7 mouse cellular contexts compared by ENCODE assay signal in the genomic region with DNA sequence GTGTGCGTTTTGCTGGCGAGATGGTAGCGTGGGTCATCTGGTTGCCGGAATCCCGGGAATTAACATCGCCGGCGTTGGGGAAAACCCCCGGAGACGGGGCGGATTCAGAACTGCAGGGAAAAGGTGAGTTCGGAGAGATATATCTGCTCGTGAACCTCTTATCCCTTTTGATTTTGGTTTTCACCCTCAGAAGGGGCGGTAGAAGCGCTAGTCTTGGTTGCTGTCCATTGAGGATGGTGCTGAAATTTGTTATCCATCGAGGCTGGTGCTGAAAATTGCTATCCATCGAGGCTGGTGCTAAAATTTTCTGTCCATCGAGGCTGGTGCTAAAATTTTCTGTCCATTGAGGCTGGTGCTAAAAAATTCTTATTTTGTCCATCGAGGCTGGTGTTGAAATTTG. TPM values are rescaled to one million over a fixed set of nuclear protein-coding genes. Genes with fewer than 3 reads are reported as not detected.
DNase-seq lines count a peak whose midpoint lies in the region; ATAC-seq and TF ChIP-seq lines count a peak whose summit lies in the region.
"Not testable (repeated sequence)": the region's sequence is repeated elsewhere in the genome, so short reads cannot be mapped to it uniquely, and the experiment has no call there.

No protein-coding gene starts in this region.

- ATAC-seq in liver, embryonic 14.5 days (ENCODE audit: insufficient read depth): not testable (repeated sequence)

- H3K27ac ChIP-seq in CH12.LX (ENCODE audit: insufficient read depth, low read depth); liver, embryonic 14.5 days: not testable (repeated sequence)

- dilution Hi-C loops in CH12.LX (cut with MboI; ENCODE audit: extremely low pct_ligation_motif_present, extremely low pct_unique_long_range_greater_than_20kb, low sequenced_read_pairs): not testable (repeated sequence)

- H3K79me2 ChIP-seq in CH12.LX (replicated peaks; ENCODE audit: control insufficient read depth, extremely low read depth, insufficient read depth, poor library complexity, severe bottlenecking): not testable (repeated sequence)

- not testable (repeated sequence) for H3K4me2 ChIP-seq in CH12.LX (ENCODE audit: insufficient read depth, low read depth, poor library complexity, severe bottlenecking); liver, embryonic 14.5 days (ENCODE audit: low read depth)

- not testable (repeated sequence) for H3K9ac ChIP-seq in CH12.LX (ENCODE audit: insufficient read depth, low read depth); liver, embryonic 14.5 days (replicated peaks)

- in situ Hi-C loops in CH12.LX (cut with MboI; ENCODE audit: low pct_ligation_motif_present, low pct_unique_long_range_greater_than_20kb, low sequenced_read_pairs): not testable (repeated sequence)

- H3K4me1 ChIP-seq in CH12.LX (ENCODE audit: control insufficient read depth in 1 of 2, insufficient read depth in 2 of 2); liver, embryonic 14.5 days (replicated peaks; ENCODE audit: control insufficient read depth in 2 of 2, insufficient read depth in 2 of 2, low read length in 1 of 2): not testable (repeated sequence)

- TF ChIP-seq CTCF in CH12.LX (conservative IDR thresholded peaks at IDR 0.05 in 1 of 2, IDR thresholded peaks at IDR 0.05 in 1 of 2; ENCODE audit: low read depth in 2 of 2, low read length in 2 of 2); liver, embryonic 14.5 days (IDR thresholded peaks at IDR 0.05; ENCODE audit: low read depth): not testable (repeated sequence)

- DNase-seq in CH12.LX (ENCODE audit: extremely low read depth): peak; percentile 6
- DNase-seq in R1 (ENCODE audit: low read depth, low spot score): peak; percentile 69
- DNase-seq in embryo, embryonic 10 days (ENCODE audit: low spot score): peak; percentile 26
- peak; percentile 50 for DNase-seq in forelimb bud, embryonic 11.5 days (ENCODE audit: low read depth, low spot score)
- DNase-seq in induced T-regulatory cell, adult 2 months (ENCODE audit: low read depth): peak; percentile 21
- DNase-seq in liver, embryonic 14.5 days (ENCODE audit: low read depth in 3 of 3, low spot score in 3 of 3): peak; percentile 1 to 20 (median 9)
- peak; percentile 11 for DNase-seq in retina, postnatal 1 day

- TF ChIP-seq RAD21 in CH12.LX (IDR thresholded peaks at IDR 0.05; ENCODE audit: low read depth, low read length): not testable (repeated sequence)

- H3K36me3 ChIP-seq in CH12.LX (replicated peaks in 1 of 2; ENCODE audit: control insufficient read depth in 1 of 2, insufficient read depth in 1 of 2, low read length in 1 of 2); liver, embryonic 14.5 days (replicated peaks; ENCODE audit: control insufficient read depth, insufficient read depth, low read depth): not testable (repeated sequence)

- not testable (repeated sequence) for H3K27me3 ChIP-seq in CH12.LX (replicated peaks); liver, embryonic 14.5 days (ENCODE audit: control insufficient read depth, insufficient read depth, low read length)

- TF ChIP-seq EP300 in CH12.LX (IDR thresholded peaks at IDR 0.05; ENCODE audit: low read length); liver, embryonic 14.5 days (IDR thresholded peaks at IDR 0.05; ENCODE audit: low read depth): not testable (repeated sequence)

- WGBS in liver, embryonic 14.5 days (ENCODE audit: insufficient replicate concordance): 44% methylated on average over 17 of the region's 19 CpGs

- not testable (repeated sequence) for H3K4me3 ChIP-seq in CH12.LX (replicated peaks in 1 of 3; ENCODE audit: low read depth in 2 of 3, low read length in 2 of 3, poor library complexity in 1 of 3); liver, embryonic 14.5 days (ENCODE audit: insufficient read depth in 1 of 2, low read depth in 2 of 2, low read length in 2 of 2)

- not testable (repeated sequence) for H3K9me3 ChIP-seq in CH12.LX (replicated peaks; ENCODE audit: low read length); liver, embryonic 14.5 days (ENCODE audit: control insufficient read depth, low read length)

- not testable (repeated sequence) for TF ChIP-seq POLR2A in CH12.LX (IDR thresholded peaks at IDR 0.05; ENCODE audit: low read depth, low read length)

RNA-seq across cellular contexts. Expression of gene Zfp820, which starts 44.2 kb away (rescaled TPM):
- total RNA-seq in CH12.LX (2012; rRNA removed) (not detected in 2 replicates), CH12.LX (2014; rRNA removed) (not detected in 2 replicates)
- polyA plus RNA-seq in CH12.LX (2012; ENCODE audit: insufficient read length, low read depth): not detected in 2 replicates
- 0.31 and 0.64 TPM in 2 replicates for polyA plus RNA-seq in liver, embryonic 14.5 days (2012; rRNA removed)
- polyA plus RNA-seq in liver, embryonic 14.5 days (2014; fragmentation: Nextera tagmentation; extraction: Ambion mirVana): 1.6 and 1.7 TPM in 2 replicates

Comparison
In these comparisons a context has a peak if more than half of its experiments do, and no peak if none do; other contexts are left out.
1. DNase-seq: peak in every context shown above with its lines; median percentile 69 in R1; 50 in forelimb bud, embryonic 11.5 days; 26 in embryo, embryonic 10 days; 21 in induced T-regulatory cell, adult 2 months; 11 in retina, postnatal 1 day; 9 in liver, embryonic 14.5 days; 6 in CH12.LX.